Mouse (Mus musculus): ENCODE results near the gene Cd83. TPM values are rescaled to one million over a fixed set of nuclear protein-coding genes. Genes with fewer than 3 reads are reported as not detected.

Gene Cd83
- polyA plus RNA-seq, 1 experiment from 2014 or later, result 91.1 TPM

- no peak overlapping the region for H3K4me3 ChIP-seq (ENCODE audit: inconsistent target)
- WGBS (ENCODE audit: missing documents), result 95% methylated on average over 3 of the region's 3 CpGs
- H3K79me2 ChIP-seq (ENCODE audit: inconsistent target), result no peaks in the 10 kb centered on the region
- H3K27ac ChIP-seq, result no peak overlapping the region
- H3K36me3 ChIP-seq (ENCODE audit: inconsistent target), result peaks cover 15% of the 10 kb centered on the region
Measured at GRCm38 (mm10) chr13:43807272-43807675, 22.7 kb downstream of the Cd83 start.

- no peaks in the 10 kb centered on the region for H3K36me3 ChIP-seq (ENCODE audit: inconsistent target)
- H3K27ac ChIP-seq, result no peak overlapping the region
- 90% methylated on average over 6 of the region's 6 CpGs for WGBS (ENCODE audit: missing documents)
- H3K79me2 ChIP-seq (ENCODE audit: inconsistent target), result no peaks in the 10 kb centered on the region
- H3K4me3 ChIP-seq (ENCODE audit: inconsistent target), result no peak overlapping the region
Measured at GRCm38 (mm10) chr13:43810621-43811020, 26.0 kb downstream of the Cd83 start.

- Histone ChIP-seq H3K4me3 (ENCODE audit: inconsistent target) (no peak overlapping the region), H3K36me3 (ENCODE audit: inconsistent target) (no peaks in the 10 kb centered on the region)
- 96% methylated on average over 3 of the region's 3 CpGs for WGBS (ENCODE audit: missing documents)
Measured at GRCm38 (mm10) chr13:43811835-43812234, 27.3 kb downstream of the Cd83 start.

GRCm38 (mm10) chr13:43813431-43813830 is 28.9 kb downstream of the Cd83 start:
- 90% methylated on average over 7 of the region's 8 CpGs for WGBS (ENCODE audit: missing documents)
- Histone ChIP-seq H3K36me3 (ENCODE audit: inconsistent target) (no peaks in the 10 kb centered on the region), H3K79me2 (ENCODE audit: inconsistent target) (no peaks in the 10 kb centered on the region), H3K27ac (no peak overlapping the region), H3K4me3 (ENCODE audit: inconsistent target) (no peak overlapping the region)

More at GRCm38 (mm10) chr13:43811835-43812234, 27.3 kb downstream of the Cd83 start:
- H3K79me2 ChIP-seq (ENCODE audit: inconsistent target), result no peaks in the 10 kb centered on the region
- H3K27ac ChIP-seq, result no peak overlapping the region

GRCm38 (mm10) chr13:43817461-43817860 is 32.9 kb downstream of the Cd83 start:
- no peak overlapping the region for H3K4me3 ChIP-seq (ENCODE audit: inconsistent target)
- WGBS (ENCODE audit: missing documents), result 85% methylated on average over 3 of the region's 3 CpGs
- H3K79me2 ChIP-seq (ENCODE audit: inconsistent target), result no peaks in the 10 kb centered on the region
- H3K36me3 ChIP-seq (ENCODE audit: inconsistent target), result no peaks in the 10 kb centered on the region
- no peak overlapping the region for H3K27ac ChIP-seq

GRCm38 (mm10) chr13:43818307-43819019 is 33.9 kb downstream of the Cd83 start:
- Histone ChIP-seq H3K36me3 (ENCODE audit: inconsistent target) (no peaks in the 10 kb centered on the region), H3K27ac (no peak overlapping the region), H3K4me3 (ENCODE audit: inconsistent target) (no peak overlapping the region), H3K79me2 (ENCODE audit: inconsistent target) (no peaks in the 10 kb centered on the region)
- WGBS (ENCODE audit: missing documents), result 77% methylated on average over 7 of the region's 7 CpGs

- 92% methylated on average over 6 of the region's 6 CpGs for WGBS (ENCODE audit: missing documents)
- Histone ChIP-seq H3K36me3 (ENCODE audit: inconsistent target) (no peaks in the 10 kb centered on the region), H3K4me3 (ENCODE audit: inconsistent target) (no peak overlapping the region), H3K27ac (no peak overlapping the region), H3K79me2 (ENCODE audit: inconsistent target) (no peaks in the 10 kb centered on the region)
Measured at GRCm38 (mm10) chr13:43819020-43819310, 34.4 kb downstream of the Cd83 start.

- WGBS (ENCODE audit: missing documents), result 97% methylated on average over 8 of the region's 8 CpGs
- Histone ChIP-seq H3K4me3 (ENCODE audit: inconsistent target) (no peak overlapping the region), H3K27ac (no peak overlapping the region), H3K79me2 (ENCODE audit: inconsistent target) (no peaks in the 10 kb centered on the region), H3K36me3 (ENCODE audit: inconsistent target) (no peaks in the 10 kb centered on the region)
Measured at GRCm38 (mm10) chr13:43820071-43820470, 35.5 kb downstream of the Cd83 start.

- Histone ChIP-seq H3K36me3 (ENCODE audit: inconsistent target) (no peaks in the 10 kb centered on the region), H3K4me3 (ENCODE audit: inconsistent target) (no peak overlapping the region), H3K27ac (no peak overlapping the region), H3K79me2 (ENCODE audit: inconsistent target) (no peaks in the 10 kb centered on the region)
- WGBS (ENCODE audit: missing documents), result 90% methylated on average over 4 of the region's 4 CpGs
Measured at GRCm38 (mm10) chr13:43822306-43822705, 37.7 kb downstream of the Cd83 start.

- Histone ChIP-seq H3K27ac (no peak overlapping the region), H3K36me3 (ENCODE audit: inconsistent target) (no peaks in the 10 kb centered on the region), H3K4me3 (ENCODE audit: inconsistent target) (no peak overlapping the region), H3K79me2 (ENCODE audit: inconsistent target) (no peaks in the 10 kb centered on the region)
- WGBS (ENCODE audit: missing documents), result 82% methylated on average over 5 of the region's 5 CpGs
Measured at GRCm38 (mm10) chr13:43828648-43829047, 44.1 kb downstream of the Cd83 start.

GRCm38 (mm10) chr13:43830892-43831673 is 46.5 kb downstream of the Cd83 start:
- WGBS (ENCODE audit: missing documents), result 93% methylated on average over 8 of the region's 8 CpGs
- Histone ChIP-seq H3K4me3 (ENCODE audit: inconsistent target) (no peak overlapping the region), H3K36me3 (ENCODE audit: inconsistent target) (no peaks in the 10 kb centered on the region), H3K79me2 (ENCODE audit: inconsistent target) (no peaks in the 10 kb centered on the region), H3K27ac (no peak overlapping the region)

- no peak overlapping the region for H3K4me3 ChIP-seq (ENCODE audit: inconsistent target)
- 79% methylated on average over 7 of the region's 7 CpGs for whole genome bisulfite sequencing (ENCODE audit: missing documents)
- no peaks in the 10 kb centered on the region for H3K79me2 ChIP-seq (ENCODE audit: inconsistent target)
- no peak overlapping the region for H3K27ac ChIP-seq
- H3K36me3 ChIP-seq (ENCODE audit: inconsistent target), result no peaks in the 10 kb centered on the region
Measured at GRCm38 (mm10) chr13:43832731-43833130, 48.2 kb downstream of the Cd83 start.

- Histone ChIP-seq H3K4me3 (ENCODE audit: inconsistent target) (no peak overlapping the region), H3K27ac (no peak overlapping the region), H3K36me3 (ENCODE audit: inconsistent target) (no peaks in the 10 kb centered on the region), H3K79me2 (ENCODE audit: inconsistent target) (no peaks in the 10 kb centered on the region)
- WGBS (ENCODE audit: missing documents), result 46% methylated on average over 8 of the region's 8 CpGs
Measured at GRCm38 (mm10) chr13:43836376-43836775, 51.8 kb downstream of the Cd83 start.

- Histone ChIP-seq H3K36me3 (ENCODE audit: inconsistent target) (no peaks in the 10 kb centered on the region), H3K27ac (no peak overlapping the region), H3K4me3 (ENCODE audit: inconsistent target) (no peak overlapping the region), H3K79me2 (ENCODE audit: inconsistent target) (no peaks in the 10 kb centered on the region)
- 83% methylated on average over 4 of the region's 4 CpGs for WGBS (ENCODE audit: missing documents)
Measured at GRCm38 (mm10) chr13:43837812-43838211, 53.2 kb downstream of the Cd83 start.

GRCm38 (mm10) chr13:43845151-43845550 is 60.6 kb downstream of the Cd83 start:
- Histone ChIP-seq H3K79me2 (ENCODE audit: inconsistent target) (no peaks in the 10 kb centered on the region), H3K36me3 (ENCODE audit: inconsistent target) (no peaks in the 10 kb centered on the region), H3K27ac (no peak overlapping the region), H3K4me3 (ENCODE audit: inconsistent target) (no peak overlapping the region)
- WGBS (ENCODE audit: missing documents), result 39% methylated on average over 5 of the region's 5 CpGs
